Mouse (Mus musculus) layer of hippocampus, postnatal 36 days (tissue): ENCODE measurements at regions not wholly inside any gene's neighbourhood (a gene's known extent, or its start where the extent isn't known, plus 50 kb on each side); places are given as distances from the start of the nearest gene placed in this dataset.
"Not testable (repeated sequence)": the region's sequence is repeated elsewhere in the genome, so short reads cannot be mapped to it uniquely, and the experiment has no call there.

Experiments
- DNase-seq, 2 experiments: peaks; one replicate each; pipeline ENCODE4 v3.0.0; 2022
- microRNA-seq, 2 experiments: library from miRNA; unstranded; fragments of <30 nt; microRNA quantifications; one replicate each; pipeline ENCODE4 v1.2.0; 2021

- DNase-seq, result not testable (repeated sequence)
Measured at GRCm38 (mm10) chr6:22789731-22790130, 85.6 kb upstream of the Ptprz1 start.

- DNase-seq, result no peak
Measured at GRCm38 (mm10) chr6:22791801-22792200, 83.5 kb upstream of the Ptprz1 start.

- no peak for DNase-seq
Measured at GRCm38 (mm10) chr6:22792601-22793000, 82.7 kb upstream of the Ptprz1 start.

- peak; percentile 54 to 56 for DNase-seq
Measured at GRCm38 (mm10) chr6:22794071-22794721, 81.1 kb upstream of the Ptprz1 start.

GRCm38 (mm10) chr6:22794755-22795154 lies 80.5 kb upstream of the Ptprz1 start:
- no peak for DNase-seq

- DNase-seq, result no peak
Measured at GRCm38 (mm10) chr6:22795291-22795860, 79.9 kb upstream of the Ptprz1 start.

GRCm38 (mm10) chr6:22801908-22802307 lies 73.4 kb upstream of the Ptprz1 start:
- DNase-seq, result no peak

GRCm38 (mm10) chr6:22802399-22803092 lies 72.8 kb upstream of the Ptprz1 start:
- no peak for DNase-seq

GRCm38 (mm10) chr6:22803886-22804285 lies 71.4 kb upstream of the Ptprz1 start:
- no peak for DNase-seq

GRCm38 (mm10) chr6:22825086-22825768 lies 50.1 kb upstream of the Ptprz1 start:
- DNase-seq, result no peak

Small RNA genes lying in the stretch of these regions (microRNA-seq; reads per million reads assigned to microRNA genes)
- 0 reads per million in 2 experiments for gene Gm25942
